ENCODE assay signal across 9 mouse cellular contexts in the genomic region with DNA sequence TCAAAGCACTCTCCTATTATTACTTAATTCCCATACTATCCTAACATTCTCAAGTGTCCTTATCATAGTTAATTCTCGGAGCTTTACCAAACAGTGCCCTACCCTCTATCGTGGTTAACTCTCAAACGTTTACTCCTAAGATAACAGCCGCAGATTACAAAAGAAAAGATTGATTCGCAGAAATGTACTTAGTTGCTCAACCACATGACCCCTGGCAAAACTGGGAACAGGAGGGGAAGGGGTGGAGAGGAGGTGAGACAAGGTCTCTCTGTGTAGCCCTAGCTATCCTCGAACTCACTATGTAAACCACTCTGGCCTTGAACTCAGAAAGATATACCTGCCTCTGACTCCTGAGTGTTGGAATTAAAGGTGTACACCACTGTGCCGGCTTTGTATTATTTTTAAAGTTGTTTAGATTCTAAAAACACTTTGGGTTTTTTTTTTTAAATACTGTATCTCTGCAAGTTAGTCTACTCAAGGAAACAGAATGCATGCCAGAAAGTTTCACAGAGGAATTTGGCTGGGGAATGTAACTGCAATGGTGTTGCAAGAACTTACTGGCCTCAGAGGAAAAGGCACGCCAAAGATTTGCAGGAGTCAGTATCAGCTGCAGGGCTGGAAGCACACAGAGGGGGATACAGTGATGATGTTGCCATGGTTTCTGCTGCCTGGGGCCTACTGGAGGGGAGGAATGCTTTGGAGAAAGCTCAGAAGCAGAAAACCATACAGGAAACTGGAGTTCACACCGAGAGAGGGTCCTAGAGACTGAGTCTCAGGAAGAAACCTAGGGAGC.
DNase-seq lines count a peak whose midpoint lies in the region; ATAC-seq and TF ChIP-seq lines count a peak whose summit lies in the region.
"Had no signal": no experiment of that assay in that cellular context is flagged by ENCODE, and none has a peak within 500 bp of the region (broad histone marks: within the 10 kb centered on the region; RNA-seq: fewer than 3 reads in every experiment).

No protein-coding gene starts in this region.

- no peak for TF ChIP-seq EP300 in liver, postnatal 0 days (IDR thresholded peaks at IDR 0.05; ENCODE audit: low read depth)

- no peaks in the 10 kb centered on the region for H3K36me3 ChIP-seq in liver, adult 2 months (ENCODE audit: control insufficient read depth, insufficient read depth, low read length)
- no peaks in the 10 kb centered on the region for H3K36me3 ChIP-seq in liver, postnatal 0 days (replicated peaks; ENCODE audit: insufficient read depth, low read length)
- H3K36me3 ChIP-seq in limb, embryonic 13.5 days = no peaks in the 10 kb centered on the region
- no peaks in the 10 kb centered on the region for H3K36me3 ChIP-seq in intestine, postnatal 0 days (ENCODE audit: control insufficient read depth, insufficient read depth)
- H3K36me3 ChIP-seq: liver, embryonic 12.5 days had no signal

- peak; percentile 75 for DNase-seq in liver, adult 2 months (ENCODE audit: extremely low read depth, low read depth, low spot score)
- DNase-seq in liver, postnatal 0 days = no peak
- peak; percentile 38 for DNase-seq in fibroblast of lung, adult 2 months (ENCODE audit: low read depth)
- DNase-seq in skeletal muscle tissue, adult 2 months (ENCODE audit: low read depth, low spot score) = peak; percentile 43
- no peak for DNase-seq in liver
- no peak for DNase-seq in right cerebral cortex, adult 2 months (ENCODE audit: low spot score in 2 of 2)

- 24% methylated on average over 9 of the region's 9 CpGs for WGBS in liver, adult 2 months
- WGBS in liver, postnatal 0 days (ENCODE audit: insufficient replicate concordance) = 38% methylated on average over 9 of the region's 9 CpGs
- WGBS in limb, embryonic 13.5 days = 68% methylated on average over 9 of the region's 9 CpGs
- 42% methylated on average over 9 of the region's 9 CpGs for WGBS in intestine, postnatal 0 days

- H3K4me1 ChIP-seq in liver, adult 2 months (ENCODE audit: control insufficient read depth, insufficient read depth, low read length) = no peaks in the 10 kb centered on the region
- no peaks in the 10 kb centered on the region for H3K4me1 ChIP-seq in liver, postnatal 0 days (ENCODE audit: insufficient read depth)
- peaks cover 6% of the 10 kb centered on the region; the same call in 1 of the 2 replicates for H3K4me1 ChIP-seq in limb, embryonic 13.5 days
- H3K4me1 ChIP-seq in intestine, postnatal 0 days (replicated peaks; ENCODE audit: control insufficient read depth, insufficient read depth, low read length) = no peaks in the 10 kb centered on the region
- H3K4me1 ChIP-seq: liver, embryonic 12.5 days had no signal

- TF ChIP-seq POLR2A in liver, adult 2 months (IDR thresholded peaks at IDR 0.05; ENCODE audit: extremely low read depth, insufficient read depth, low read length) = no peak

- no peak overlapping the region for H3K9ac ChIP-seq in liver, adult 2 months (ENCODE audit: low read depth, low read length)
- no peak overlapping the region for H3K9ac ChIP-seq in liver, postnatal 0 days (replicated peaks)
- H3K9ac ChIP-seq in limb, embryonic 13.5 days = no peak overlapping the region
- no peak overlapping the region for H3K9ac ChIP-seq in intestine, postnatal 0 days (ENCODE audit: low read depth, low read length)
- H3K9ac ChIP-seq: liver, embryonic 12.5 days had no signal

- H3K27ac ChIP-seq in liver, adult 2 months (replicated peaks; ENCODE audit: insufficient read depth, low read depth, low read length) = no peak overlapping the region
- H3K27ac ChIP-seq in liver, postnatal 0 days (ENCODE audit: low read depth) = no peak overlapping the region
- no peak overlapping the region for H3K27ac ChIP-seq in limb, embryonic 13.5 days
- no peak overlapping the region for H3K27ac ChIP-seq in intestine, postnatal 0 days (ENCODE audit: low read depth, low read length)
- H3K27ac ChIP-seq: liver, embryonic 12.5 days had no signal

- no peak overlapping the region for H3K4me3 ChIP-seq in liver, adult 2 months (ENCODE audit: insufficient read depth, low read depth, low read length)
- no peak overlapping the region for H3K4me3 ChIP-seq in liver, postnatal 0 days (ENCODE audit: low read depth, low read length)
- H3K4me3 ChIP-seq in limb, embryonic 13.5 days = no peak overlapping the region
- H3K4me3 ChIP-seq in intestine, postnatal 0 days (ENCODE audit: low read depth, low read length) = no peak overlapping the region
- H3K4me3 ChIP-seq: liver, embryonic 12.5 days had no signal

- no peaks in the 10 kb centered on the region for H3K27me3 ChIP-seq in liver, adult 2 months (ENCODE audit: control insufficient read depth, insufficient read depth, low read length)
- no peaks in the 10 kb centered on the region for H3K27me3 ChIP-seq in liver, postnatal 0 days (ENCODE audit: insufficient read depth, low read length)
- H3K27me3 ChIP-seq in limb, embryonic 13.5 days = no peaks in the 10 kb centered on the region
- H3K27me3 ChIP-seq in intestine, postnatal 0 days (replicated peaks; ENCODE audit: control insufficient read depth, insufficient read depth, low read length) = no peaks in the 10 kb centered on the region
- H3K27me3 ChIP-seq: liver, embryonic 12.5 days had no signal

- H3K79me2 ChIP-seq in liver, adult 2 months (ENCODE audit: control insufficient read depth, insufficient read depth, low read length) = no peaks in the 10 kb centered on the region

- no peaks in the 10 kb centered on the region for H3K9me3 ChIP-seq in liver, postnatal 0 days (ENCODE audit: low read length)
- H3K9me3 ChIP-seq in limb, embryonic 13.5 days = no peaks in the 10 kb centered on the region
- H3K9me3 ChIP-seq in intestine, postnatal 0 days (ENCODE audit: control insufficient read depth) = no peaks in the 10 kb centered on the region
- H3K9me3 ChIP-seq: liver, embryonic 12.5 days had no signal

- no peak for ATAC-seq in liver, postnatal 0 days
- ATAC-seq in limb, embryonic 13.5 days (ENCODE audit: low FRiP score, low read depth) = peak; percentile 94
- ATAC-seq in intestine, postnatal 0 days = no peak
- ATAC-seq: liver, embryonic 12.5 days had no signal

- TF ChIP-seq CTCF in liver, adult 2 months (IDR thresholded peaks at IDR 0.05; ENCODE audit: low read depth, low read length) = no peak
- no peak for TF ChIP-seq CTCF in liver, postnatal 0 days (IDR thresholded peaks at IDR 0.05; ENCODE audit: low read depth)
- TF ChIP-seq CTCF in intestine, postnatal 0 days (IDR thresholded peaks at IDR 0.05; ENCODE audit: low read depth) = no peak

- no peak overlapping the region for H3K4me2 ChIP-seq in liver, postnatal 0 days (ENCODE audit: low read depth, low read length)
- H3K4me2 ChIP-seq in limb, embryonic 13.5 days (replicated peaks) = no peak overlapping the region
- no peak overlapping the region for H3K4me2 ChIP-seq in intestine, postnatal 0 days (replicated peaks; ENCODE audit: low read depth)
- H3K4me2 ChIP-seq: liver, embryonic 12.5 days had no signal

Comparison
In these comparisons a context has a peak if more than half of its experiments do, and no peak if none do; other contexts are left out.
1. DNase-seq: peak in liver, adult 2 months (single experiment), fibroblast of lung, adult 2 months (single experiment) and skeletal muscle tissue, adult 2 months (single experiment); none in liver, postnatal 0 days (single experiment), liver (single experiment) and right cerebral cortex, adult 2 months (0 of 2).